Mouse (Mus musculus) cortical plate, adult 2 months (tissue): Measurements from ENCODE around the gene Gtf2b.

Experiments
- CTCF ChIP-seq: fragments of 200-500 bp; IDR thresholded peaks from 2 replicates; pipeline ENCODE4 v1.5.1; 2011; ENCODE audit warnings: mild to moderate bottlenecking, control low read depth, low read length; ENCODE audit not compliant: insufficient read depth; ENCODE audit errors: extremely low read depth
- POLR2A ChIP-seq: fragments of 200-500 bp; IDR thresholded peaks from 2 replicates; pipeline ENCODE4 v1.6.1; 2011; ENCODE audit warnings: mild to moderate bottlenecking, low read length, control low read depth; ENCODE audit not compliant: insufficient read depth; ENCODE audit errors: extremely low read depth

GRCm38 (mm10) chr3:142749131-142749530 lies 15.7 kb upstream of the Gtf2b start:
- TF ChIP-seq CTCF: no peak
- TF ChIP-seq POLR2A: no peak
